Mouse (Mus musculus) heart, adult 9 months (tissue): Measurements from ENCODE around the gene Skida1.
"Not testable (repeated sequence)": the region's sequence is repeated elsewhere in the genome, so short reads cannot be mapped to it uniquely, and the experiment has no call there.

Experiments
- DNase-seq, 2 experiments: peaks; one replicate each; pipeline ENCODE4 v3.0.0; 2022; ENCODE audit warnings: low spot score in 2 of 2

The Skida1 gene

GRCm38 (mm10) chr2:18048453-18049075 is at the start of gene Skida1:
Gene Skida1, minus strand, starts transcription at chr2:18049051.
- peak in 1 of 2 experiments; percentile 51 for DNase-seq

GRCm38 (mm10) chr2:18095804-18096203 is 47.0 kb upstream of the Skida1 start:
- no peak for DNase-seq

GRCm38 (mm10) chr2:18094319-18094718 is 45.5 kb upstream of the Skida1 start:
- DNase-seq, result no peak

GRCm38 (mm10) chr2:18093858-18094257 is 45.0 kb upstream of the Skida1 start:
- no peak for DNase-seq

- not testable (repeated sequence) for DNase-seq
Measured at GRCm38 (mm10) chr2:18087695-18088094, 38.8 kb upstream of the Skida1 start.

- DNase-seq, result no peak
Measured at GRCm38 (mm10) chr2:18080182-18080860, 31.5 kb upstream of the Skida1 start.

- DNase-seq, result no peak
Measured at GRCm38 (mm10) chr2:18071947-18072346, 23.1 kb upstream of the Skida1 start.

GRCm38 (mm10) chr2:18068071-18068796 is 19.4 kb upstream of the Skida1 start:
- no peak for DNase-seq

GRCm38 (mm10) chr2:18066436-18066835 is 17.6 kb upstream of the Skida1 start:
- no peak for DNase-seq

- DNase-seq, result no peak
Measured at GRCm38 (mm10) chr2:18065708-18066030, 16.8 kb upstream of the Skida1 start.

- DNase-seq, result peak; percentile 75 to 78
Measured at GRCm38 (mm10) chr2:18064941-18065707, 16.3 kb upstream of the Skida1 start.

GRCm38 (mm10) chr2:18064356-18064858 is 15.6 kb upstream of the Skida1 start:
- peak; percentile 91 to 94 for DNase-seq

GRCm38 (mm10) chr2:18063763-18064251 is 15.0 kb upstream of the Skida1 start:
- DNase-seq, result peak; percentile 70 to 73

- no peak for DNase-seq
Measured at GRCm38 (mm10) chr2:18060396-18060795, 11.5 kb upstream of the Skida1 start.

GRCm38 (mm10) chr2:18059891-18060290 is 11.0 kb upstream of the Skida1 start:
- DNase-seq, result no peak

- no peak for DNase-seq
Measured at GRCm38 (mm10) chr2:18059063-18059462, 10.2 kb upstream of the Skida1 start.

GRCm38 (mm10) chr2:18058146-18058708 is 9.4 kb upstream of the Skida1 start:
- DNase-seq, result no peak

- DNase-seq, result peak; percentile 72 to 74
Measured at GRCm38 (mm10) chr2:18057336-18058145, 8.7 kb upstream of the Skida1 start.

- peak; percentile 98 for DNase-seq
Measured at GRCm38 (mm10) chr2:18056786-18057255, 8.0 kb upstream of the Skida1 start.
